Mouse (Mus musculus) cerebral cortex, adult 2 months (tissue): ENCODE measurements around the gene Adamts14.

Experiments used
- WGBS: fragments of 180-500 bp; shearing (Covaris S2); methylation state at CpG from one replicate; pipeline ENCODE4 v1.1.7; 2018; 5-methylcytosine and 5-hydroxymethylcytosine counted together

Adamts14 gene

GRCm38 (mm10) chr10:61275669-61276110 lies 2.5 kb upstream of the Adamts14 start:
- 8% methylated on average over 5 of the region's 5 CpGs for WGBS

- WGBS = 64% methylated on average over 2 of the region's 2 CpGs
Measured at GRCm38 (mm10) chr10:61274532-61274931, 1.3 kb upstream of the Adamts14 start.

- WGBS = 46% methylated on average over 7 of the region's 7 CpGs
Measured at GRCm38 (mm10) chr10:61273844-61274215, 592 bp upstream of the Adamts14 start.

- 71% methylated on average over 5 of the region's 5 CpGs for WGBS
Measured at GRCm38 (mm10) chr10:61272631-61273030, 607 bp downstream of the Adamts14 start.

- WGBS = 62% methylated on average over 8 of the region's 8 CpGs
Measured at GRCm38 (mm10) chr10:61272089-61272626, 1.1 kb downstream of the Adamts14 start.

- WGBS = 90% methylated on average over 5 of the region's 5 CpGs
Measured at GRCm38 (mm10) chr10:61267378-61267777, 5.9 kb downstream of the Adamts14 start.

GRCm38 (mm10) chr10:61263606-61264005 lies 9.6 kb downstream of the Adamts14 start:
- WGBS = 78% methylated on average over 8 of the region's 8 CpGs

- 64% methylated on average over 13 of the region's 13 CpGs for WGBS
Measured at GRCm38 (mm10) chr10:61261229-61262156, 11.7 kb downstream of the Adamts14 start.

- 85% methylated on average over 1 of the region's 1 CpGs for WGBS
Measured at GRCm38 (mm10) chr10:61258131-61258530, 15.1 kb downstream of the Adamts14 start.

- WGBS = 90% methylated on average over 9 of the region's 9 CpGs
Measured at GRCm38 (mm10) chr10:61256665-61257064, 16.6 kb downstream of the Adamts14 start.

- 66% methylated on average over 8 of the region's 8 CpGs for WGBS
Measured at GRCm38 (mm10) chr10:61255190-61255589, 18.0 kb downstream of the Adamts14 start.

GRCm38 (mm10) chr10:61254761-61255160 lies 18.5 kb downstream of the Adamts14 start:
- 39% methylated on average over 6 of the region's 6 CpGs for WGBS

GRCm38 (mm10) chr10:61249951-61250350 lies 23.3 kb downstream of the Adamts14 start:
- 75% methylated on average over 2 of the region's 2 CpGs for WGBS

- 93% methylated on average over 13 of the region's 13 CpGs for WGBS
Measured at GRCm38 (mm10) chr10:61248596-61249114, 24.6 kb downstream of the Adamts14 start.

GRCm38 (mm10) chr10:61246288-61246687 lies 26.9 kb downstream of the Adamts14 start:
- 58% methylated on average over 6 of the region's 6 CpGs for WGBS

GRCm38 (mm10) chr10:61241961-61242421 lies 31.2 kb downstream of the Adamts14 start:
- 75% methylated on average over 4 of the region's 4 CpGs for WGBS

- WGBS = 85% methylated on average over 14 of the region's 14 CpGs
Measured at GRCm38 (mm10) chr10:61240108-61240920, 32.9 kb downstream of the Adamts14 start.

- WGBS = 90% methylated on average over 6 of the region's 6 CpGs
Measured at GRCm38 (mm10) chr10:61237391-61237785, 35.9 kb downstream of the Adamts14 start.

GRCm38 (mm10) chr10:61236683-61237390 lies 36.4 kb downstream of the Adamts14 start:
- 65% methylated on average over 4 of the region's 4 CpGs for WGBS

GRCm38 (mm10) chr10:61235677-61236267 lies 37.5 kb downstream of the Adamts14 start:
- 88% methylated on average over 6 of the region's 6 CpGs for WGBS

GRCm38 (mm10) chr10:61234319-61234718 lies 38.9 kb downstream of the Adamts14 start:
- WGBS = 74% methylated on average over 4 of the region's 4 CpGs
